Mouse (Mus musculus) urinary bladder, adult 18-20 months (tissue): Measurements from ENCODE around the gene Rpap3.

Source experiments
- DNase-seq, 2 experiments: peaks; one replicate each; pipeline ENCODE4 v3.0.0; 2022; ENCODE audit warnings: low spot score in 2 of 2, mixed read lengths in 2 of 2

The Rpap3 gene

GRCm38 (mm10) chr15:97731111-97731510 lies 25.5 kb upstream of the Rpap3 start, which contains the start of gene Endou:
Gene Endou (minus strand): TSS chr15:97731339.
- no peak for DNase-seq

- DNase-seq: no peak
Measured at GRCm38 (mm10) chr15:97730365-97730764, 24.7 kb upstream of the Rpap3 start.

- DNase-seq: no peak
Measured at GRCm38 (mm10) chr15:97728804-97729203, 23.2 kb upstream of the Rpap3 start.

- no peak for DNase-seq
Measured at GRCm38 (mm10) chr15:97728394-97728793, 22.8 kb upstream of the Rpap3 start.

GRCm38 (mm10) chr15:97727520-97727919 lies 21.9 kb upstream of the Rpap3 start:
- no peak for DNase-seq

GRCm38 (mm10) chr15:97727048-97727447 lies 21.4 kb upstream of the Rpap3 start:
- DNase-seq: peak in 1 of 2 experiments; percentile 31

- DNase-seq: no peak
Measured at GRCm38 (mm10) chr15:97726310-97726709, 20.7 kb upstream of the Rpap3 start.

- DNase-seq: no peak
Measured at GRCm38 (mm10) chr15:97725198-97725785, 19.7 kb upstream of the Rpap3 start.

GRCm38 (mm10) chr15:97724346-97725197 lies 18.9 kb upstream of the Rpap3 start:
- peak in 1 of 2 experiments; percentile 25 for DNase-seq

- DNase-seq: no peak
Measured at GRCm38 (mm10) chr15:97723536-97724345, 18.1 kb upstream of the Rpap3 start.

- no peak for DNase-seq
Measured at GRCm38 (mm10) chr15:97721008-97721701, 15.5 kb upstream of the Rpap3 start.

- no peak for DNase-seq
Measured at GRCm38 (mm10) chr15:97720026-97720675, 14.5 kb upstream of the Rpap3 start.

- no peak for DNase-seq
Measured at GRCm38 (mm10) chr15:97719494-97719893, 13.9 kb upstream of the Rpap3 start.

- DNase-seq: no peak
Measured at GRCm38 (mm10) chr15:97718535-97719155, 13.0 kb upstream of the Rpap3 start.

GRCm38 (mm10) chr15:97717861-97718534 lies 12.4 kb upstream of the Rpap3 start:
- peak; percentile 22 to 27 for DNase-seq

GRCm38 (mm10) chr15:97716782-97717181 lies 11.2 kb upstream of the Rpap3 start:
- no peak for DNase-seq

- no peak for DNase-seq
Measured at GRCm38 (mm10) chr15:97715734-97716133, 10.1 kb upstream of the Rpap3 start.

- no peak for DNase-seq
Measured at GRCm38 (mm10) chr15:97715083-97715482, 9.5 kb upstream of the Rpap3 start.

- no peak for DNase-seq
Measured at GRCm38 (mm10) chr15:97712546-97712945, 6.9 kb upstream of the Rpap3 start.

GRCm38 (mm10) chr15:97710906-97711305 lies 5.3 kb upstream of the Rpap3 start:
- DNase-seq: no peak
